Mouse (Mus musculus) cerebellum, adult 11 months (tissue): ENCODE results near the gene Irf4.

Experiments
- DNase-seq: peaks from one replicate; pipeline ENCODE4 v3.0.0; 2022

Gene Irf4

GRCm38 (mm10) chr13:30749021-30749556 lies at the start of gene Irf4:
Gene Irf4 (plus strand): TSS chr13:30749226.
- DNase-seq: no peak

GRCm38 (mm10) chr13:30702695-30703094 lies 46.3 kb upstream of the Irf4 start:
- no peak for DNase-seq

GRCm38 (mm10) chr13:30704246-30705095 lies 44.6 kb upstream of the Irf4 start:
- DNase-seq: no peak

GRCm38 (mm10) chr13:30711066-30711465 lies 38.0 kb upstream of the Irf4 start:
- DNase-seq: no peak

- no peak for DNase-seq
Observed at GRCm38 (mm10) chr13:30711711-30712110, 37.3 kb upstream of the Irf4 start.

- DNase-seq: no peak
Observed at GRCm38 (mm10) chr13:30712280-30712679, 36.7 kb upstream of the Irf4 start.

GRCm38 (mm10) chr13:30713621-30714020 lies 35.4 kb upstream of the Irf4 start:
- no peak for DNase-seq

GRCm38 (mm10) chr13:30714552-30714951 lies 34.5 kb upstream of the Irf4 start:
- DNase-seq: no peak

- no peak for DNase-seq
Observed at GRCm38 (mm10) chr13:30715060-30715459, 34.0 kb upstream of the Irf4 start.

GRCm38 (mm10) chr13:30715573-30715972 lies 33.5 kb upstream of the Irf4 start:
- no peak for DNase-seq

GRCm38 (mm10) chr13:30716611-30717010 lies 32.4 kb upstream of the Irf4 start:
- no peak for DNase-seq

- DNase-seq: no peak
Observed at GRCm38 (mm10) chr13:30722601-30723000, 26.4 kb upstream of the Irf4 start.

- DNase-seq: no peak
Observed at GRCm38 (mm10) chr13:30723258-30723657, 25.8 kb upstream of the Irf4 start.

- no peak for DNase-seq
Observed at GRCm38 (mm10) chr13:30723858-30724257, 25.2 kb upstream of the Irf4 start.

- no peak for DNase-seq
Observed at GRCm38 (mm10) chr13:30724691-30725271, 24.2 kb upstream of the Irf4 start.

GRCm38 (mm10) chr13:30726879-30727278 lies 22.1 kb upstream of the Irf4 start:
- no peak for DNase-seq

GRCm38 (mm10) chr13:30728155-30728554 lies 20.9 kb upstream of the Irf4 start:
- no peak for DNase-seq

GRCm38 (mm10) chr13:30729245-30729644 lies 19.8 kb upstream of the Irf4 start:
- DNase-seq: no peak

GRCm38 (mm10) chr13:30730104-30730793 lies 18.8 kb upstream of the Irf4 start:
- DNase-seq: no peak

- no peak for DNase-seq
Observed at GRCm38 (mm10) chr13:30732709-30733445, 16.1 kb upstream of the Irf4 start.

- no peak for DNase-seq
Observed at GRCm38 (mm10) chr13:30736721-30737120, 12.3 kb upstream of the Irf4 start.

- DNase-seq: no peak
Observed at GRCm38 (mm10) chr13:30737257-30737656, 11.8 kb upstream of the Irf4 start.

- no peak for DNase-seq
Observed at GRCm38 (mm10) chr13:30738310-30738840, 10.7 kb upstream of the Irf4 start.
